16 mouse cellular contexts compared by ENCODE assay signal in genomic region chr1:173733219-173733618, GRCm38 (mm10). TPM values are rescaled to one million over a fixed set of nuclear protein-coding genes. Genes with fewer than 3 reads are reported as not detected.
DNase-seq lines count a peak whose midpoint lies in the region; ATAC-seq lines count a peak whose summit lies in the region.
"Had no signal": no experiment of that assay in that cellular context is flagged by ENCODE, and none has a peak within 500 bp of the region (broad histone marks: within the 10 kb centered on the region; RNA-seq: fewer than 3 reads in every experiment).

No protein-coding gene starts in this region.

- H3K36me3 ChIP-seq in kidney, embryonic 16.5 days (ENCODE audit: insufficient read depth, low read length), result no peaks in the 10 kb centered on the region
- no peaks in the 10 kb centered on the region for H3K36me3 ChIP-seq in limb, embryonic 12.5 days
- no peaks in the 10 kb centered on the region for H3K36me3 ChIP-seq in midbrain, embryonic 13.5 days
- H3K36me3 ChIP-seq: forebrain, embryonic 15.5 days; midbrain, embryonic 15.5 days; neural tube, embryonic 15.5 days had no signal

- H3K4me3 ChIP-seq in kidney, embryonic 16.5 days (ENCODE audit: low read length), result no peak overlapping the region
- no peak overlapping the region for H3K4me3 ChIP-seq in limb, embryonic 12.5 days (replicated peaks)
- H3K4me3 ChIP-seq in midbrain, embryonic 13.5 days (replicated peaks), result no peak overlapping the region
- H3K4me3 ChIP-seq: forebrain, embryonic 15.5 days; midbrain, embryonic 15.5 days; neural tube, embryonic 15.5 days had no signal

- peak; percentile 9 for DNase-seq in adrenal gland, postnatal 25 days
- no peak for DNase-seq in adrenal gland, postnatal 36 days
- DNase-seq in kidney, adult 18-20 months, result no peak
- DNase-seq in embryo, embryonic 10.5 days (ENCODE audit: low spot score), result peak; percentile 23
- DNase-seq in layer of hippocampus, postnatal 10 days (ENCODE audit: low spot score in 2 of 2), result no peak
- DNase-seq: lung, postnatal 14 days; thymus, postnatal 4 days had no signal

- H3K4me2 ChIP-seq in kidney, embryonic 16.5 days (replicated peaks; ENCODE audit: low read depth, low read length), result no peak overlapping the region
- no peak overlapping the region for H3K4me2 ChIP-seq in limb, embryonic 12.5 days
- no peak overlapping the region for H3K4me2 ChIP-seq in midbrain, embryonic 13.5 days (replicated peaks)
- H3K4me2 ChIP-seq: forebrain, embryonic 15.5 days; midbrain, embryonic 15.5 days; neural tube, embryonic 15.5 days had no signal

- H3K9me3 ChIP-seq in kidney, embryonic 16.5 days (ENCODE audit: low read length), result no peaks in the 10 kb centered on the region
- no peaks in the 10 kb centered on the region for H3K9me3 ChIP-seq in limb, embryonic 12.5 days
- no peaks in the 10 kb centered on the region for H3K9me3 ChIP-seq in midbrain, embryonic 13.5 days
- H3K9me3 ChIP-seq: forebrain, embryonic 15.5 days; midbrain, embryonic 15.5 days; neural tube, embryonic 15.5 days had no signal

- no peaks in the 10 kb centered on the region for H3K27me3 ChIP-seq in kidney, embryonic 16.5 days (ENCODE audit: insufficient read depth, low read length)
- no peaks in the 10 kb centered on the region for H3K27me3 ChIP-seq in limb, embryonic 12.5 days
- H3K27me3 ChIP-seq in midbrain, embryonic 13.5 days, result no peaks in the 10 kb centered on the region
- H3K27me3 ChIP-seq: forebrain, embryonic 15.5 days; midbrain, embryonic 15.5 days; neural tube, embryonic 15.5 days had no signal

- no peaks in the 10 kb centered on the region for H3K4me1 ChIP-seq in kidney, embryonic 16.5 days (ENCODE audit: insufficient read depth, low read length)
- no peaks in the 10 kb centered on the region for H3K4me1 ChIP-seq in limb, embryonic 12.5 days (replicated peaks)
- H3K4me1 ChIP-seq in midbrain, embryonic 13.5 days (replicated peaks), result no peaks in the 10 kb centered on the region
- H3K4me1 ChIP-seq: forebrain, embryonic 15.5 days; midbrain, embryonic 15.5 days; neural tube, embryonic 15.5 days had no signal

- no peak overlapping the region for H3K9ac ChIP-seq in kidney, embryonic 16.5 days (replicated peaks; ENCODE audit: low read length)
- no peak overlapping the region for H3K9ac ChIP-seq in limb, embryonic 12.5 days (replicated peaks)
- H3K9ac ChIP-seq in midbrain, embryonic 13.5 days (replicated peaks), result no peak overlapping the region
- H3K9ac ChIP-seq: forebrain, embryonic 15.5 days; midbrain, embryonic 15.5 days; neural tube, embryonic 15.5 days had no signal

- ATAC-seq in kidney, embryonic 16.5 days (ENCODE audit: low FRiP score, low TSS enrichment), result peak; percentile 84
- peak; percentile 63; the same call in 1 of the 2 replicates for ATAC-seq in limb, embryonic 12.5 days (ENCODE audit: insufficient number of reproducible peaks, insufficient read depth, low FRiP score, low TSS enrichment, low read depth)
- ATAC-seq in midbrain, embryonic 13.5 days, result no peak
- ATAC-seq: forebrain, embryonic 15.5 days; midbrain, embryonic 15.5 days had no signal

- WGBS in kidney, embryonic 16.5 days, result 12% methylated on average over 7 of the region's 7 CpGs
- 29% methylated on average over 7 of the region's 7 CpGs for WGBS in limb, embryonic 12.5 days
- WGBS in midbrain, embryonic 13.5 days, result 48% methylated on average over 7 of the region's 7 CpGs

- H3K27ac ChIP-seq in kidney, embryonic 16.5 days (ENCODE audit: low read length), result no peak overlapping the region
- no peak overlapping the region for H3K27ac ChIP-seq in limb, embryonic 12.5 days
- H3K27ac ChIP-seq in midbrain, embryonic 13.5 days, result no peak overlapping the region
- H3K27ac ChIP-seq: forebrain, embryonic 15.5 days; midbrain, embryonic 15.5 days; neural tube, embryonic 15.5 days had no signal

RNA-seq across cellular contexts. Expression of gene Ifi207, which starts 8.3 kb away (rescaled TPM):
- 2.2 and 2.4 TPM in 2 replicates for total RNA-seq in adrenal gland, postnatal 25 days (2021)
- 1 to 10 TPM; 3.4 to 8.1 TPM for total RNA-seq in adrenal gland, postnatal 36 days (2021)
- polyA plus RNA-seq in kidney, embryonic 16.5 days (2015; fragmentation: Nextera tagmentation; extraction: Ambion mirVana), result 0.85 and 1.0 TPM in 2 replicates
- polyA plus RNA-seq in limb, embryonic 12.5 days (2016; fragmentation: Nextera tagmentation; extraction: Ambion mirVana), result 0.29 and 0.36 TPM in 2 replicates
- under 1 TPM; 0.23 to 0.42 TPM for total RNA-seq in layer of hippocampus, postnatal 10 days (2021)
- 0.23 and 0.51 TPM in 2 replicates for polyA plus RNA-seq in midbrain, embryonic 13.5 days (2015; fragmentation: Nextera tagmentation; extraction: Ambion mirVana)

RNA-seq across cellular contexts. Expression of gene Ifi204, which starts 33.5 kb away (rescaled TPM):
- total RNA-seq in adrenal gland, postnatal 25 days (2021), result 2.7 and 3.4 TPM in 2 replicates
- total RNA-seq in adrenal gland, postnatal 36 days (2021), result 10 to 100 TPM in 1 of 2 experiments, 1 to 10 TPM in 1; 4.7 to 12.7 TPM
- 1.3 and 1.4 TPM in 2 replicates for polyA plus RNA-seq in kidney, embryonic 16.5 days (2015; fragmentation: Nextera tagmentation; extraction: Ambion mirVana)
- 0.46 and 0.49 TPM in 2 replicates for polyA plus RNA-seq in limb, embryonic 12.5 days (2016; fragmentation: Nextera tagmentation; extraction: Ambion mirVana)
- total RNA-seq in layer of hippocampus, postnatal 10 days (2021), result under 1 TPM; 0.54 to 0.59 TPM
- polyA plus RNA-seq in midbrain, embryonic 13.5 days (2015; fragmentation: Nextera tagmentation; extraction: Ambion mirVana), result 0.62 and 0.77 TPM in 2 replicates

RNA-seq across cellular contexts. Expression of gene Ifi208, which starts 59.7 kb away (rescaled TPM):
- total RNA-seq in adrenal gland, postnatal 25 days (2021), result 0.76 and 1.2 TPM in 2 replicates
- total RNA-seq in adrenal gland, postnatal 36 days (2021), result 1 to 10 TPM; 1.1 to 2.1 TPM
- polyA plus RNA-seq in kidney, embryonic 16.5 days (2015; fragmentation: Nextera tagmentation; extraction: Ambion mirVana), result 0.08 TPM in 1 of 2 replicates, not detected in the other
- polyA plus RNA-seq in limb, embryonic 12.5 days (2016; fragmentation: Nextera tagmentation; extraction: Ambion mirVana), result not detected in 2 replicates
- total RNA-seq in layer of hippocampus, postnatal 10 days (2021), result not detected
- polyA plus RNA-seq in midbrain, embryonic 13.5 days (2015; fragmentation: Nextera tagmentation; extraction: Ambion mirVana), result not detected in 2 replicates
- total RNA-seq: left cerebral cortex, postnatal 10 days had no signal
- polyA plus RNA-seq: C2C12; cortical plate, adult 2 months; forebrain, embryonic 15.5 days; midbrain, embryonic 15.5 days had no signal

Comparison
In these comparisons a context has a peak if more than half of its experiments do, and no peak if none do; other contexts are left out.
1. DNase-seq: peak in adrenal gland, postnatal 25 days (single experiment) and embryo, embryonic 10.5 days (single experiment); none in adrenal gland, postnatal 36 days (0 of 2), kidney, adult 18-20 months (single experiment) and layer of hippocampus, postnatal 10 days (0 of 2).